Mouse (Mus musculus) neural tube, embryonic 15.5 days (tissue): ENCODE measurements around the gene Itgav. TPM values are rescaled to one million over a fixed set of nuclear protein-coding genes. Genes with fewer than 3 reads are reported as not detected.
A peak's percentile ranks its signal among the peaks of the same experiment; 100 is the strongest.

Source experiments
- ATAC-seq: fragments of 200-750 bp; cut with Nextera tagmentation; 2 replicates; pipeline ENCODE4 v1.8.0; 2017; ENCODE audit warnings: mild to moderate bottlenecking, moderate TSS enrichment, moderate library complexity; ENCODE audit not compliant: low FRiP score
- H3K27ac ChIP-seq: fragments of 300-500 bp; sonication (generic); replicated peaks from 2 replicates; pipeline ENCODE4 v1.5.1; 2015; ENCODE audit warnings: mild to moderate bottlenecking, inconsistent platforms
- H3K27me3 ChIP-seq: fragments of 300-500 bp; sonication (generic); replicated peaks from 2 replicates; pipeline ENCODE4 v1.6.1; 2015; ENCODE audit warnings: inconsistent platforms
- H3K36me3 ChIP-seq: fragments of 300-500 bp; sonication (generic); 2 replicates; pipeline ENCODE4 v1.6.1; 2015; ENCODE audit warnings: inconsistent platforms
- H3K4me1 ChIP-seq: fragments of 300-500 bp; sonication (generic); 2 replicates; pipeline ENCODE4 v1.6.1; 2015; ENCODE audit warnings: inconsistent platforms
- H3K4me2 ChIP-seq: fragments of 300-500 bp; sonication (generic); 2 replicates; pipeline ENCODE4 v1.6.1; 2015; ENCODE audit warnings: inconsistent platforms, mild to moderate bottlenecking, moderate library complexity
- H3K4me3 ChIP-seq: fragments of 300-500 bp; sonication (generic); replicated peaks from 2 replicates; pipeline ENCODE4 v1.5.1; 2015; ENCODE audit warnings: mild to moderate bottlenecking, inconsistent platforms
- H3K9ac ChIP-seq: fragments of 300-500 bp; sonication (generic); replicated peaks from 2 replicates; pipeline ENCODE4 v1.6.1; 2015; ENCODE audit warnings: mild to moderate bottlenecking, inconsistent platforms
- H3K9me3 ChIP-seq: fragments of 300-500 bp; sonication (generic); replicated peaks from 2 replicates; pipeline ENCODE4 v1.6.1; 2016; ENCODE audit warnings: inconsistent platforms
- WGBS: fragments of 180-500 bp; shearing (Covaris S2); methylation state at CpG from one replicate; pipeline ENCODE4 v1.1.7; 2015; ENCODE audit warnings: mixed read lengths; 5-methylcytosine and 5-hydroxymethylcytosine counted together
- polyA plus RNA-seq: library from polyadenylated mRNA; unstranded; fragments of >200 nt; fragmentation: Nextera tagmentation; extraction: Ambion mirVana; gene quantifications from 2 replicates; pipeline ENCODE4 v1.2.1, GENCODE M21; 2015

Itgav gene
- polyA plus RNA-seq, 1 experiment from 2014 or later: 29.1 TPM

DNA sequence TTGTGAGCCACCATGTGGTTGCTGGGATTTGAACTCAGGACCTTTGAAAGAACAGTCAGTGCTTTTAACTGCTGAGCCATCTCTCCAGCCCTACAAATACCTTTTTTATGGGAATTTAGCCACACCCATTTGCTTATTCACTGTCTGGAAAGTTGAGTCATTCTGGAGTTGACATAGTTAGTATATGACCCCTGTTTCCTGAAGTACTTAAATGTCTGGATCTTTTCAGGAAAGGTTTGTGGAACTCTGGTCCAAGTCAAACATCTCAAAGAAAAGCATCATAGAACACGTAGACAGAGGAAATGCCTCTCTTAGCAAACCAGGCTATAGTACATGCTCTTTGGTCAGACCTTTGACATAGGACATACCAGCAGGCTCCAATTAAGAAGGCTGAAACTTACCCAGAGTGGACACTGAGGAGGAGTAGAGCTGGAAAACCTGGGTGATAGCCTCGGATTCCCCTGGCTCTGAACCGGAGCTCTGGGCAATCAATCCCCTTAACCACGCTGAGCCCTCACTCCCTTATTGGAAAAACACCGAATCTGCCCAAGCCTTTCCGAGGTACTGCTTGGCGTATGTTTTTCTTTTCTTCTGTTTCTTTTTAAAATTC lies 34.5 kb downstream of the Itgav start:
- Histone ChIP-seq H3K27ac (peak overlapping the region; percentile 66), H3K4me3 (peak overlapping the region; percentile 28), H3K4me1 (peaks cover 13% of the 10 kb centered on the region), H3K36me3 (no peaks in the 10 kb centered on the region), H3K27me3 (no peaks in the 10 kb centered on the region), H3K9me3 (no peaks in the 10 kb centered on the region), H3K4me2 (peak overlapping the region; percentile 52), H3K9ac (peak overlapping the region; percentile 31; the same call in 1 of the 2 replicates)
- WGBS: 21% methylated on average over 7 of the region's 7 CpGs
- peak; percentile 42; the same call in 1 of the 2 replicates for ATAC-seq

DNA sequence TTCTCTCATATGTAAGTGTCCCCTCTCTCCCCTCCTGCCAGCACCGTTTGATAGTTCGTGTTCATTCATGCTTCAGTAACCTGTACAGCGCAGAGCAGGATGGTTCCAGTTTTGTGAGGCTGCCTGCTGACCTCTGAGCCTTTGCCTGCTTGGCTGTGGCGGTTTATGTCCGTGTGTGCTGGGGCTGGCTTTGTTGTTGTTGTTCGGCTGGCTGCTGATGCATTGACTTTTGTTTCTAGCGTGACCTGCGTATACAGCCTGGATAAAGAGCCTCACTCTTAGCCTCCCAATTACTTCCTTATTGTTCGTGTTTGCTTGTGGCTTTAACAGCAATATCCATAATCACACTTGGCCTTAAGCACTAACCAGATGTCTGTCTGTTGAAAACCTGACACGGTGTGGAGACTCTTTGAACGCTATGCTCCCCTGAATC lies 35.0 kb downstream of the Itgav start:
- Histone ChIP-seq H3K9me3 (no peaks in the 10 kb centered on the region), H3K27ac (peak overlapping the region; percentile 66), H3K4me2 (peak overlapping the region; percentile 52), H3K27me3 (no peaks in the 10 kb centered on the region), H3K9ac (peak overlapping the region; percentile 31; the same call in 1 of the 2 replicates), H3K36me3 (no peaks in the 10 kb centered on the region), H3K4me3 (peak overlapping the region; percentile 28), H3K4me1 (peaks cover 13% of the 10 kb centered on the region)
- peak; percentile 81; the same call in 1 of the 2 replicates for ATAC-seq
- 8% methylated on average over 11 of the region's 11 CpGs for WGBS

DNA sequence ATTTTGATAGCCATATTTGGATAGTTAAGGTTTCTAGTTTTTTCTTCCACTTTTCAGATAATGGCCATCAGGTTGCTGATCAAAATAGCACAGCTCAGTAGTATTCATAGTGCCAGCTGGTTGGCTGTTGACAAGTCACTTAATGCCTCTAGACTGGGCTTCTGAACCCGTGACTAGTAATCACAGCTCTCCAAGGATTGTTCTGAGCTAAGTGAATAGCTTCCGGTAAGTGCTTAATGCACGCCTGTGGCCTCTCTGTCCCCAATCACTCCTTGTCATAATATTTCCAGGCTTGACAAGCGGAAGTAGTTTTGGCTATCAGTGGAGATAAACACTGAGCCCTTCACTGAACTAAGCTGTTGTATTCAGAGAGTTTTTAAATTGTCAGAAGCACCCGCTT lies 35.5 kb downstream of the Itgav start:
- no peaks in the 10 kb centered on the region for H3K9me3 ChIP-seq
- H3K9ac ChIP-seq: no peak overlapping the region
- no peaks in the 10 kb centered on the region for H3K27me3 ChIP-seq
- no peak; the same call in 1 of the 2 replicates for ATAC-seq
- no peaks in the 10 kb centered on the region for H3K36me3 ChIP-seq
- peaks cover 13% of the 10 kb centered on the region for H3K4me1 ChIP-seq
- no peak overlapping the region for H3K4me3 ChIP-seq
- peak overlapping the region; percentile 66; the same call in 1 of the 2 replicates for H3K27ac ChIP-seq
- peak overlapping the region; percentile 52 for H3K4me2 ChIP-seq
- WGBS: 37% methylated on average over 5 of the region's 5 CpGs

DNA sequence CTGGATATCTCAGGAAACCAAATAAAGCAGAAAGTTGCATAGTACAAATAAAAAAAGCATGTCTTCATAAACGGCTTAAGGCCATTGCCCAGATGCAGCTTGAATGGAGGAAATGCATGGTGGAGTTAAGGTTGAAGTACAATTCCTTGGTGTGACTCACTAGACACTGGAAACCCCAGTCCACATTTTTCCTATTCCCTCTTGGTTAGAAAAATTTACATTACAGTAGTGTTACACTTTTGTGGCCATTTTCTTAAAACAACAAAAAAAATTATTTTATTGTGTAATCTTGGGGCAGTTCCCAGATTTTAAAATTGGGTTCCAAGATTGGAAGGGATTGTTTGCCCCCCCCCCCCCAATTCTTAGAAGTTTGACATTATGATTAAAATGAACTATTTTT lies 35.9 kb downstream of the Itgav start:
- no peaks in the 10 kb centered on the region for H3K9me3 ChIP-seq
- 79% methylated on average over 1 of the region's 1 CpGs for WGBS
- H3K4me1 ChIP-seq: peaks cover 13% of the 10 kb centered on the region
- no peaks in the 10 kb centered on the region for H3K27me3 ChIP-seq
- H3K36me3 ChIP-seq: no peaks in the 10 kb centered on the region
- H3K27ac ChIP-seq: no peak overlapping the region
- H3K4me2 ChIP-seq: no peak overlapping the region
- no peak overlapping the region for H3K4me3 ChIP-seq
- H3K9ac ChIP-seq: no peak overlapping the region
- no peak for ATAC-seq

DNA sequence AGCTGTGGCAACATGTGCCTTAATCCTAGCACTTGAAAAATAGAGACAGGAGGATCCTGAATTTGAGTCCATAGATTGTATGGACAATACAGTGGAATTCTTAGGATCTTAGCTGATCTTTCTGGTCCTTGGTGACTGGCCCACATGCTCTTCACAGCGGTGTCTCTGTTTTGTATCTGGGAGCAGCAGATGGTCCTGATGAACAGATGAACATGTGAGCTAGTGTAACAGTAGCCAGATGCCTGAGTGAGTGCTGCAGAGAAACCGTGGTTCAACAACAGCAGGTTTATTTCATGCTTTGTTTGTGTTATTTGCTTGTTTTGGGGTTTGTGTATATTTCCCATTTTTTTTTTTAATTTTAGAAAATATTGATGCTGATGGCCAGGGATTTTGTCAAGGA lies 37.3 kb downstream of the Itgav start:
- H3K27me3 ChIP-seq: no peaks in the 10 kb centered on the region
- no peaks in the 10 kb centered on the region for H3K36me3 ChIP-seq
- H3K27ac ChIP-seq: no peak overlapping the region
- no peak for ATAC-seq
- H3K4me2 ChIP-seq: no peak overlapping the region
- H3K4me1 ChIP-seq: peaks cover 13% of the 10 kb centered on the region
- no peaks in the 10 kb centered on the region for H3K9me3 ChIP-seq
- H3K4me3 ChIP-seq: no peak overlapping the region
- no peak overlapping the region for H3K9ac ChIP-seq
- 47% methylated on average over 2 of the region's 2 CpGs for WGBS

DNA sequence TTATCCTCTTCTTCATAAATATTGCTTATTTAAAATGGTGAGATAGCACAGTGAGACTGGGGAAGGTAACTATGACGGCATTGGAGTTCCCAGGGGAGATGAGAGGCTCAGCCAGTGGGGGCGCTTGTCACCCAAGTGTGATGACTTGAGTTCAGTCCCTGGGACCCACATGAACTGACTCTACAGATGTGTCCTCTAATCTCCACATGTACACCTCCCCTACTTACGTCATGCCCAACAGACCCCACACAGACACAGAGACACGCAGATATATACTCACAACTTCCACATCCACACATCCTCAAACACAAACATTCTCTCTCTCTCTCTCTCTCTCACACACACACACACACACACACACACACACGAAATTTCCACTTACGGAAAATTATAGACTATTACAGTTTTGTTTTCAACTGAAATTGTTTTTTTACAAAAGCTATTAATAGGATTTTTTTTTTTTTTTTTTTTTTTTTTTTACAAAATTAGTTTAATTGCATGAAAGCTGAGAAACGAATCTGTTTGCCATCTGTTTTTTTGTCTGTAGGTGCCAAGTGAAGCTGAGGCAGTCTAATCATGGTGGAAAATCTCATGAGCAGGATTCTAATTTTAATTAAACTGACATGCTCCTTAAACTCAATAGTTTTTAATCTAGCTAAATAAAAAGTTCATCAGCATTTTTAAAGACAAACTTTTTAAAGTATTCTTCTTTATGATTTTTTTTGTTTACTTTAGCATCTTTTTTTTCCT lies 38.1 kb downstream of the Itgav start:
- ATAC-seq: no peak

DNA sequence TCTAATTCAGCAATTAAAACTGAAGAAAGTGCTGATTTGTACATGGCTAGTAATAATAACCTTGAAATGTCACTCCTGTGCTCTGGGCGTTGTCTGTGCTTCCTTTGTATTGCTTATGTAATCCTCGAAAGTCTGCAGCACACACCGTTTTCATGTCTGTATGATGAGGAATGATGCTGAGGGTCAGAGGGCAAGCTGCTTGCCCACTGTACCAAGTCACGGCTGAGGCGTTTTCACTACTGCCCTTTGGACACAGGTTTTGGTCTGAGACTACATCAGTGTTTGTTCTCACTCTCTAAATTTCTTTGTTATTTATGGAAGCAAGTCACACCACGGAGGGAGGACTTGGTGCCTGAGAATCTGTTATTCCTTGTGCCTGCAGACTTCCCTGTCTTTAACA lies 41.9 kb downstream of the Itgav start:
- WGBS: 79% methylated on average over 6 of the region's 6 CpGs

More for the DNA sequence above, 38.1 kb downstream of the Itgav start:
- H3K4me1 ChIP-seq: peaks cover 13% of the 10 kb centered on the region
- H3K4me2 ChIP-seq: no peak overlapping the region
- no peaks in the 10 kb centered on the region for H3K9me3 ChIP-seq
- 70% methylated on average over 7 of the region's 7 CpGs for WGBS
- no peak overlapping the region for H3K4me3 ChIP-seq
- no peak overlapping the region for H3K9ac ChIP-seq
- H3K36me3 ChIP-seq: no peaks in the 10 kb centered on the region
- H3K27ac ChIP-seq: no peak overlapping the region
- H3K27me3 ChIP-seq: no peaks in the 10 kb centered on the region

DNA sequence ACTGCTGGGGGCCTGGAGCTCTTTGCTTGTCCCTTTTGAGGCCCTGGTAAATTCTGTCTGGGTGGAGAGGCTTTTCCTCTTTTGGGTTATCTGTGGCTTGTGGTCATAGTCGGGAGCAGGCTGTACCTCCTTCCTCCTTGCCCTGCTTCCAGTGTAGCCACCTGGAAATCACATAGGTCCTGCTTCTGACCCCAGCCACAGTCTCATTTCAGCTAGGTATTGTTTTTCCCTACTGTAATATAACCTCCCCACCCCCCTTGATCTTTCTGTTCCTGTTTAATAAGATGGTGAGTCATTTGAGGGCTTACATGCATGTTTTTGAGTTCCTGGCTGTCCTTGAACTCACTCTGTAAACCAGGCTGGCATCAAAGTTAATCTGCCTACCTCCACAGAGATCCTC lies 42.7 kb downstream of the Itgav start:
- no peaks in the 10 kb centered on the region for H3K4me1 ChIP-seq
- H3K36me3 ChIP-seq: no peaks in the 10 kb centered on the region
- no peaks in the 10 kb centered on the region for H3K27me3 ChIP-seq
- H3K27ac ChIP-seq: no peak overlapping the region
- WGBS: 71% methylated on average over 1 of the region's 1 CpGs
- H3K4me3 ChIP-seq: no peak overlapping the region
- H3K9ac ChIP-seq: no peak overlapping the region
- no peaks in the 10 kb centered on the region for H3K9me3 ChIP-seq
- H3K4me2 ChIP-seq: no peak overlapping the region
- no peak for ATAC-seq

More for the DNA sequence above, 41.9 kb downstream of the Itgav start:
- Histone ChIP-seq H3K4me3 (no peak overlapping the region), H3K27me3 (no peaks in the 10 kb centered on the region), H3K9me3 (no peaks in the 10 kb centered on the region), H3K4me2 (no peak overlapping the region), H3K27ac (no peak overlapping the region), H3K36me3 (no peaks in the 10 kb centered on the region), H3K4me1 (no peaks in the 10 kb centered on the region), H3K9ac (no peak overlapping the region)
- ATAC-seq: no peak

DNA sequence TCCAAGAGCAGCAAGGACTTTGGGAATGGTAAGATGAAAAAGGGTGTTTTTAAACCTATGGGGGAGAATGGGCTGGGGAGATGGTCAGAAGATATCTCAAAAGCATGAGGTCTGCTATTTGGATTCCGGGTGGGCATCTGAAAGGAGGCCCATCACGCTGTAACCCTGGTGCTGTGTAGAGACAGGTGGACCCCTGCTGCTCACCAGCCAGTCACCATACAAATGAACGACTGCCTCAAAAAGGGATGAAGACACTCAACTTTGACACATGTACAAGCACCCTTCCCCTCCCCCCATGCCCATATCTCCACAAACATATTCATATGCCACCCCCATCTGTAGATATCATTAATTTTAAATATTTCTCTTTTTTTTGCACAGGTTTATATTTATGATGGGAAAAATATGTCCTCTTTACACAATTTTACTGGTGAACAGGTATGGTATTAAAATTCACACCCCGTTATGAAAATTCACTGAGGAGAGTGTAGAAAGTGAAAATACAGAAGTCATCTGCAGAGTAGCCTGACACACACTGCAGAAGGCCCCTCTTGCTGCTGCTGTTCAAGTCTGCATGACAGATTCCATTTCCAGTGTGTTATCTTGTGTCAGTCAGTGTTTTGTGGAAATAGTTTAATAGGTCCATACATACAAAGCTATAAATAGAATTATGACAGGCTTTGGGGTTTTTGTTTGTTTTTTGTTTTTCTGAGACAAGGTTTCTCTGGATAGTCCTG lies 44.3 kb downstream of the Itgav start:
- no peak overlapping the region for H3K4me3 ChIP-seq
- ATAC-seq: no peak
- H3K36me3 ChIP-seq: peaks cover 5% of the 10 kb centered on the region; the same call in 1 of the 2 replicates
- H3K4me2 ChIP-seq: no peak overlapping the region
- H3K9me3 ChIP-seq: no peaks in the 10 kb centered on the region
- H3K4me1 ChIP-seq: no peaks in the 10 kb centered on the region
- WGBS: 93% methylated on average over 4 of the region's 4 CpGs
- no peaks in the 10 kb centered on the region for H3K27me3 ChIP-seq
- H3K27ac ChIP-seq: no peak overlapping the region
- no peak overlapping the region for H3K9ac ChIP-seq

DNA sequence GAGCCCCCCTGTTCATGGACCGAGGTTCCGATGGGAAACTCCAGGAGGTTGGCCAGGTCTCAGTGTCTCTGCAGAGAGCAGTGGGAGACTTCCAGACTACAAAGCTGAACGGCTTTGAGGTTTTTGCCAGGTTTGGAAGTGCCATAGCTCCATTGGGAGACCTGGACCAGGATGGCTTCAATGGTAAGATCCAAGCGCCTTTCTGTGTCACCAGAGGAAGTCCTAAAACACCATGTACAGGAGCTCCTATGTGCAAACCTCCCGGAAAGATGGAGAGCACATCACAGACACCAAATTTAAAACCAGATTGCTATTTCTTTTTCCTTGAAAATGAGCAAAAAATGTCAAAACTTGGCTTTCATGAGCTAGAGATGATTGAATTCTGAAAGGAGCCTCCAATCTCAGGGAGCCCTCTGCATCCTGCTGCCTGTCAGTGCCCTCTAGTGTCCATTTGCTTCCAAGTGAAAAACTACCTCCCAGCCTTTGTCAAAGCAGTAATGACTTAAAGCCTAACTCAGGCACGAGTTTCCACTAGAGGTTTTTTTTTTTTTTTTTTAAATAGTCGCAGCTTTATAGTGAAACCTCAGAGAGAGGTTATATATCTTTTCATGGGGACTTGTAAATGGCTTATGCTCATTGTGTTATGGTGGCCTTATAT lies 47.1 kb downstream of the Itgav start:
- WGBS: 55% methylated on average over 7 of the region's 7 CpGs
- no peak overlapping the region for H3K4me3 ChIP-seq
- no peaks in the 10 kb centered on the region for H3K4me1 ChIP-seq
- H3K9me3 ChIP-seq: no peaks in the 10 kb centered on the region
- ATAC-seq: no peak
- no peak overlapping the region for H3K9ac ChIP-seq
- no peaks in the 10 kb centered on the region for H3K27me3 ChIP-seq
- no peak overlapping the region for H3K4me2 ChIP-seq
- H3K27ac ChIP-seq: no peak overlapping the region
- peaks cover 5% of the 10 kb centered on the region; the same call in 1 of the 2 replicates for H3K36me3 ChIP-seq

DNA sequence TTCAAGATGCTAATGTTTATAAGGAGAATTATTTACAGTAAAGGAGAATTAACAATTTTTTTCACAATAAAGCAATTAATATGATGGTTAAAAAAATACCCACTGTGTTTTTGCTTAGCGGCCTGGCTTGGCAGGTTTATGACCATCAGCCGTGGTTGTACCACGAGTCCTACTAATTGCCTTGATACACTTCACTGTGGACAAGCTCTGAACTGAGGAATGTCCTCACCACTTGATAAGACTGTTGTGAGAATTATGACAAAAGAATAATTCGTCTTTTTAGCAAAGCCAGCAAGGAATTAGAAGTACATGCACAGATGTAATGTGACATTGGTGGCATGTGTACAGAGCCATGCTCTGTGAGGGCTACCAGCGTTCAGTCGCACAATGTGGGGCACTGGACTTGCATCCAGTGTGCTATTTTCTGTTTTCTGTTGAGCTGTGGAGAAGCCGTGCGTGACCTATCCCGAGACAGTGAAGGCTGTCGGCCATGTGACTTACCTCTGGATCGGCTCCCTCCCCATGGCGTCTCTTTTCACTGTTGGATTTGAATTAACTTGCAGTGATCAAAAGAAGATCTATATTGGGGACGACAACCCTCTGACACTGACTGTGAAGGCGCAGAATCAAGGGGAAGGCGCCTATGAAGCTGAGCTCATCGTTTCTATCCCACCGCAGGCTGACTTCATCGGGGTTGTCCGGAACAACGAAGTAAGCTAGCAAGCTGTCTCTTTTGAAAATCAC lies 67.3 kb downstream of the Itgav start:
- Histone ChIP-seq H3K9me3 (no peaks in the 10 kb centered on the region), H3K36me3 (0 out of 2 replicates have a peak, but pooled peaks cover 6% of the 10 kb centered on the region), H3K4me3 (no peak overlapping the region), H3K27ac (no peak overlapping the region), H3K4me2 (no peak overlapping the region), H3K9ac (no peak overlapping the region), H3K4me1 (no peaks in the 10 kb centered on the region), H3K27me3 (no peaks in the 10 kb centered on the region)
- 72% methylated on average over 20 of the region's 20 CpGs for WGBS
- no peak for ATAC-seq
